Mouse (Mus musculus) ovary, postnatal 10 days (tissue): ENCODE data around the gene Atp13a1.
A peak's percentile ranks its signal among the peaks of the same experiment; 100 is the strongest.

ENCODE experiments used
- DNase-seq: peaks from one replicate; pipeline ENCODE4 v3.0.0; 2022; ENCODE audit warnings: low spot score

Gene Atp13a1

DNA sequence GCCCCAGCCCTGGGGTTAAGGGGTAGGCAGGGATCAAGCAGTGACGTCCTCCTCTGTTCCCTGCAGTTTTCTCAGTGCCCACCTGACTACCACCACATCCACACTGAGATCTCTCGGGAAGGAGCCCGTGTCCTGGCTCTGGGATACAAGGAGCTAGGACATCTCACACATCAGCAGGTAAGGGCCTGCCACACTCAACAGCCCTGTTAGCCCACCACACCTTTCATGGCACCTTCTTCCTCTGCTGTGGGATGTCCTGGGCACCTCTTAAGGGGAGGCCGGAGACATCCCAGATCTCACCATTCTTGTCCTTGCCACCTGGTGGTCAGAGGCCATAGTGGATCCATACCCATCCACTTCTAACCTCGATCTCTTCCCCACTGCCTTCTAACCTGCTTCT lies 9.0 kb downstream of the Atp13a1 start:
- DNase-seq: no peak

DNA sequence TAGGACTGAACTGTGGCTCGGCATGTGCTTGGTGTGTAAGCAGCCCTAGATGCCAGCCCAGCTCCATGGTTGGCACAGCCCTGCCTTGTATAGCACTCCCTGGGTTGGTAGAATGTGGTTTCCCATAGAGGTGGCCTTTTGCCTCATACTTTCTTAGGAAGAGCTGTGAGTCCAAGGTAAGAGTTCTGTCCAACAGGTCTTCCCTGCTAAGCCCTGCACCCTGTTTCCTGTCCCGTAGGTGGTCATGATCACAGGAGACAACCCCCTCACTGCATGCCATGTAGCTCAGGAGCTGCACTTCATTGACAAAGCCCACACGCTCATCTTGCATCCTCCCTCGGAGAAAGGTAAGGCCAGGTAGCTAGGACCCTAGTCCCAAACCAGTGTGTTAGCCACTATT lies 10.8 kb downstream of the Atp13a1 start:
- no peak for DNase-seq

DNA sequence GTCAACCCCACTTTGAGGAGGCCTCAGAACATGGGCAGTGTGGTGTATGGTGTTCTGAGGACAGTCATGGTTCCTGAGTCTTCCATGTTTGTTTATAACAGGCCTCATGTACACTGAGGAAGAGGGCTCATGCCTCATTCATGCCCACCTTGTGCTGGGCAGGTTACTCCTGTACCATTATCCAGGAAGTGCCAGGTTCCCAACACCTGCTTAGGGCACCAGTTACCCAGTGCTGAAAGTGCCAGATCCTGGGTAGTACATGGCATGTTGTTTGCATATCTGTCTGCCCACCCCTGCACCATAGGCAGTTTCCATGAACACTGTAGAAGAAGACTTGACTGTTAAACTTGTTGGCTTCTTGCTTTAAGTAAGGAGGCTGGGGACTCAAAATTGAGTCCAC lies 11.3 kb downstream of the Atp13a1 start:
- DNase-seq: no peak

DNA sequence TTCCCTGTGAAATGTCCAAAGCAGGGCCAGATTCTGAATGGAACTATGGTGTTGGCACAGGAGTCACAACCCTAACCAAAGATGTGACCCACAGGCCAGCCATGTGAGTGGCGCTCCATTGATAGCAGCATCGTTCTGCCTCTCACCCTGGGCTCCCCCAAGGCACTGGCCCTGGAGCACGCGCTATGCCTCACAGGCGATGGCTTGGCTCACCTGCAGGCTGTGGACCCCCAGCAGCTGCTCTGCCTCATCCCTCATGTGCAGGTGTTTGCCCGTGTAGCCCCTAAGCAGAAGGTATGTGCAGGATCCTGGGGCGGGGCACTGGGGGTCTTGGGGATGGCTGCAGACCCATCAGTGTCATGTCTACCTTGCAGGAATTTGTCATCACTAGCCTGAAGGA lies 12.4 kb downstream of the Atp13a1 start:
- no peak for DNase-seq

DNA sequence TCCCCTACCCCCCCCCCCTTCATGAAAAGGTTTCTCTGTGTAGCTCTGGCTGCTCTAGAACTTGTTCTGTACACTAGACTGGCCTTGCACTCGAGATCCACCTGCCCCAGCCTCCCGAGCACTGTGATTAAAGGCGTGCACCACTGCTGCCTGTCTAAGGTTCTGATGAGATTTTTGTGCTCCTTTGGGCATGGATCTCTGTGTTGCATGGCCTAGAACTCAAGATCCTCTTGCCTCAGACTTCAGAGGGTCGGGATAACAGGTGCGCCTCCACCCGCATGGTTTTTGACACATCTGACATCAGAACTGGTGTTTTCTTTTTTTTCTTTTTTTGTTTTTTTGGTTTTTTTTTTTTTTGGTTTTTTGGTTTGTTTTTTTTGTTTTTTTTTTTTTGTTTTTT lies 13.6 kb downstream of the Atp13a1 start:
- DNase-seq: no peak

DNA sequence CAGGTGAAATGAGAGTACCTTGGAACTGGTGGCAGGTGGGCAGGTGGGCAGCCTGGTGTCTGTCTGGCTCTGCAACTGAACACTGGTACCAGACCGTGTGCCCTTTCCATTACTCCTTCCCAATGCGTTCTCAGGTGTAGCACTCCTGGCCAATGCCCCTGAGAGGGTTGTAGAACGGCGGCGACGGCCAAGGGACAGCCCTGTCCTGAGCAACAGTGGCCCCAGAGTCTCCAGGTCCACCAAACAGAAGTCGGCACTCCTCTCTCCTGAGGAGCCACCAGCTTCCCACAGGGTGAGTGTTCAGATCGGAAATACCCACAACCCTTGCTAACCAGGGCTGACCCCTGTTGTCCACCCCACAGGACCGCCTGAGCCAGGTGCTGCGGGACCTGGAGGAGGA lies 14.1 kb downstream of the Atp13a1 start:
- no peak for DNase-seq

DNA sequence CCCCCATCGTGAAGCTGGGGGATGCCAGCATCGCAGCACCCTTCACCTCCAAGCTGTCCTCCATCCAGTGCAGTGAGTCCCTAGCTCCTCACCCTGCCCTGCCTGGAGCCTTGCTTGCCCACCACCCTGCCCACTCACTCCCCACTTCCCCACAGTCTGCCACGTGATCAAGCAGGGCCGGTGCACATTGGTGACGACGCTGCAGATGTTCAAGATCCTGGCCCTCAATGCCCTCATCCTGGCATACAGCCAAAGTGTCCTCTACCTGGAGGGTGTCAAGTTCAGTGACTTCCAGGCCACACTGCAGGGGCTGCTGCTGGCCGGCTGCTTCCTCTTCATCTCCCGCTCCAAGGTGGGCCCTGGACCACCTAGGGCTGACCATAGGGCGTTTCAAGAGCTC lies 14.5 kb downstream of the Atp13a1 start:
- no peak for DNase-seq

DNA sequence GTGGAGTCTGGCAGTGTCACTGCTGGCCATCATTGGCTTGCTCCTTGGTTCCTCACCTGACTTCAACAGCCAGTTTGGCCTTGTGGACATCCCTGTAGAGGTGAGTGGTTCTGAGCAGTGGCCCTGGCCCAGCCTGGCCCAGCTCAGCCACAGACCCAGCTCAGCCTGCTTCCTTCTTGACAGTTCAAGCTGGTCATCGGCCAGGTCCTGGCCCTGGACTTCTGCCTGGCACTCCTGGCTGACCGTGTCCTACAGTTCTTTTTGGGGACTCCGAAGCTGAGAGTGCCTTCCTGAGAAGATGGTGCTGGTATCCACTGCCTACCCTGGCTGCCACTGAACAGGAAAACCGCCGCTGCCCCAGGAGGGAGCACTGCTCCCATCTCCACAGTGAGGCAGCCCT lies 16.3 kb downstream of the Atp13a1 start:
- no peak for DNase-seq

DNA sequence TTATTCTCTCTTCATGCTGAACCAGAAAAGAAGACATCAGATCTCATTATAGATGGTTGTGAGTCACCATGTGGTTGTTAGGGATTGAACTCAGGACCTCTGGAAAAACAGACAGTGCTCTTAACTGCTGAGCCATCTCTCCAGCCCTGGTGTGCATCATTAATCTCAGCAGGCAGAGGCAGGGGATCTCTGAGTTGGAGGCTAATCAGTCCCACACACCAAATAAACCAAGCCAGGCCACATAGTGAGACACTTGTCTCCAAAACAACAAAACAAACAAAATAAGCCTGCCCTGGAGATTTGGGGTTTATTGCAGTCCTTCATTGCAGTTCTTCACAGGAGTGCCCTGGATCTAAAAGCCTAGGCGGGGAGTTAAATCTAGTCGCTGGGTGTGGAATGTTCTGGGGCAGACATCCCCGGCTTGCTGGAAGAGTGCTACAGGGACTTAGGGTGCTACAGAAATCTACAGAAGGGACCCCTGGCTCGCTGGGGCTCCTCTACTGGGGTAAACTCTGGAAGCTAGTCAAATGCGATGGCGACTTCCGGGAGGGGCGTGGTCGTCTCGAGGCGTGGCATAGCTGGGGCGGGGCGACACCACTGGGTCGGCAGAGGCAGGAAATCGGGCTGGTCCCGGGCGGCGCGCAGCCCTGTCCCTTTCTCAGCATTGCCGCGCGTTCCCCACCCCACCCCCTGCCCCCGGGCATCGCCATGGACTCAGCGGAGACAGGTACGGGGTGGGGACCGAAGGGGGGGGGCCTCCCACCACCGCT lies 17.3 kb downstream of the Atp13a1 start, which contains the start of gene Gmip:
Gmip (plus strand) TSS at position 586 of the 770 bp plus-strand sequence.
- no peak for DNase-seq

DNA sequence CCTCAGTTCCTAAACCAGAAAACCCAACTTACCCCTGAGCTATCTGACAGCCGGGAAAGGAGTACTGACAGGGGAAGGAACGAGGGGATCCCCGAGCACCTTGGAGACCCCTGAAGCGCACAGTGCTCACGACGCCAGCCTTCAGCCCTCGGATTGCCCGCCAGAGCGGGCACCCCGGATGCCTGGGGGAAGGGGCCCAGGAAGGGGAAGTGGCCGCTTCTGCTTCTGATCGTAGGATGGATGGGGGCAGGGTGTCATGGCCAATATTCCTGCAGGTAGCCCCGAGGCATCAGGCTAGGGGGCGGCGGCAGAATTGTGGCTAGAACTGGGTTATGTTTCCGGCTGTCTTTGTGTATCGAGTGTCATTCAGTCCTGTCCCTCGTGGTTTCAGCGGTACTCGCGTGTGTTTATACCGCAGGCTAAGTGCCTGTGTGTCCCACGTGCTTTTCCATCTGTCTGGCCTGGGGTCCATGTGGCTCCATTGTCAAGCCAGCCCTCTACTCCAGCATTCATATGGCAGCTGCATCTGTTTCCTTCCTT lies 18.0 kb downstream of the Atp13a1 start:
- DNase-seq: no peak

DNA sequence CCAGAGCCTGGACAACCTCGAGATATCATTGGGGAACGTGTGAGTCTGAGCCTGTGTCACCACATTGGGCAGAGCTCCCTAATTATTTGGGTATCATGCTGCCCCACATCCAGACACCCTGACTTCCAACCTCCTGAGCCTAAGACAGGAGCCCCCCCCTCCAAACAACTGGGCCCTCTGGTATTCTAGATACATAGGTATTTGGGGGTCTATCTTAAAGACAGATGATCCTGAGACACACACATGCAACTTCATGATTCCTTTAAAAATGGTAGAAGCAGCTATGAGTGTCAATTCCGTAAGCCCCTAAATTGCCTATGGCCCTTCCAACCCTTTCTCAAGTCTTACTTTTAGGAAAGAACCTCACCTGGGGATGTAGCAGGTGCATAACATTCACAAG lies 18.9 kb downstream of the Atp13a1 start:
- no peak for DNase-seq

DNA sequence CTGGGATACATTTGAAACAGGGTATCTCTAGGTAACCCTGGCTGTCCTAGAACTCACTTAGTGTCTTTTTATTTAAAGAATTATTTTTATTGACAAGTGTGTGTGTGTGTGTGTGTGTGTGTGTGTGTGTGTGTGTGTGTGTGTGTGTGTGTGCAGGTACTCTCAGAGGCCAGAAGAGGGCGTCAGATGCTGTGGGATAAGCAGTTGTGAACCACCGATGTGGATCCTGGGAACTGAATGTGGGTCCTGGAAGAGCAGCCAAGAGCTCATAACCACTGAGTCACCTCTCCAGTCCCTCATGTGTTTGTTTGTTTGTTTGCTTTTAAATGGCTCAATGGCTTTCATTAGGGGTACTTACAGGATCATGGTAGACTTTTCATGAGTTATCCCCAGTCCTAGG lies 23.9 kb downstream of the Atp13a1 start:
- no peak for DNase-seq

DNA sequence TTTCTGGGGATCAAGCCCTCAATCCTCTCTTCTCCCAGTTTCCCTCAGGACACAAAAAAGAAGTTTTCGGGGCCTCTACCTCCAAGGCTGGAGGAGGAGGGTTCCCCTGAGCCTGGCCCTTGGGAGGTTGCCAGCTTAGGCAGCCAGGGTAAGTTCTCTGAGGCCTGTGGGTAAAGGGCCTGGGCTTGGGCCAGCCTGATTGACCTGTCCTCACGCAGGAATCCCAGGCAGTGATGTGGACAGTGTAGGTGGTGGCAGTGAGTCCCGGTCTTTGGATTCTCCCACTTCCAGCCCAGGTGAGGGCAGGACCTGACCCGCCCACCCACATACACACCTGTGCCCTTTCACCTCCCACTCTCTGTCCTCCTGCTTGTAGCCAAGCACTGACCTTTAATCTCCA lies 24.4 kb downstream of the Atp13a1 start:
- no peak for DNase-seq

DNA sequence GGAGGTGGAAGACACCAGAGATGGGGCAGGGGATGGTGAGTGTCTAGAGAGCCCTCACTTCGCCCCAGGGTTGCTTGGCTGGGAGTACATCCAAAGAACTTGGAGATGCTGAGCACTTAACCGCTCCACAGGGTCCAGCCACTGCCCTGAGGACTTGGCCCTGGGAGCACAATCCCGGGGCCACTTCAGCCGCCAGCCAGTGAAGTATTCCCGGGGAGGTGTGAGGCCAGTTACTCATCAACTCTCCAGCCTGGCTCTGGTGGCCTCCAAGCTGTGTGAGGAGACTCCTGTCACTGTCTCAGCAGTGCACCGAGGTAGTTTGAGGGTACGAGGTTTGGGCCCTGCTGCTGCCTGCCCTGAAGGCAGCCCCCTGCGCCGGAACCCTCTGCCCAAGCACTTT lies 29.5 kb downstream of the Atp13a1 start:
- no peak for DNase-seq

DNA sequence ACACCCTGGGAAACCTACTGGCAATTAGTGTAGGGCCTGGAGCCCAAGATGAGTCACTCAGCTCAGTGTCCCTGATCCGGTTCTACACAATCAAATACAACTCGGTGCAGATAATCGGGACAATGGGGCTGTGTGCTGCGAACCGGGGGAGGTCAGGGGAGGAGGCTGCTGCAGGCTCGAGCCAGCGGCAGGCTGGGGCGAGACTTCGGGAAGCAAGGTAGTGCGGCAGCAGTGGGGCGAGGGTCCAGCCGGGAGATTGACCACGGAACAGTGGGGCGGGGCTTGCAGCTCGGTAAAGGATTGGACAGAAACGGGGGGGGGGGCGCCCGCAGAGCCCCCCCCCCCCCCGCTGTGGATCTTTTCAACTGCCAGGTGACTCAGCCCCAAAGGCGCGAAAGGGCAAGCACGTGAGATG lies 31.0 kb downstream of the Atp13a1 start:
- DNase-seq: no peak

DNA sequence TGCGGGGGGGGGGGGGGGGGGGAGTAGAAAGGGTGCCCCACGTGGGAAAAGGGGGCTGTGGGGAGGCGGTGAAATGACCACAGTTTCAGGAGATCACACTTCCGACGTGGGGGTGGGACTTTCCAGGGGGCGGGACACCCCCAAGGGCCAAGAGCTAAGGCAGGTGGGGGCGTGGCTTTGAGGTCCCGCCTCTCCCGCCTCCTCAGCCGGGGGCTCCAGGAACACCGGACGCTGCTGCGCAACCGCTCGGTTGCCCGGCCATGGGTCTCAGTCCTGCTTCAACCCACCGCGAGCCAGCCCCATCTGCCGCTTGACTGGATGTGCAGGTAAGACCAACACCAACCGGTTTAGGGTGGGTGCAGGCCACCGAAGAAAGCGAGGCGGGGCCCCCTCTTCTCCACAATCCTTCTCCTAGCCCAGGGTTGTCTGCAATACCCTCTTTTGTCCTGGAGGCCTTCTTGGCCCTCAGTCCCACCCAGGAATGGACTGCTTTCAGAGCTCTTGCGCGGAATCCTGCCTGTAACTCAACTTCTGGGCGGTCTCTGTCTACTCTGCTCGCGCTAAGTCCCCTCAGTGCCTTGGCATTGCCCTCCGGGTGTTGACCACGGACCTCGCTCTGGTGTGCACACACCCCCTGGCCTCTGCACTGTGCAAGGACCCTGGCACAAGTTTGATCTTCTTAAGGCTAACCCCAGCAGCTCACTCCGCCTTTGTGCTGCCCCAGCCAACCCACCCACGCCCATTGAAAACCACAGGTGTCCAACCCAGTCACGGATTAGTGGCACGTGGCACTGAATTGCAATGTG lies 31.6 kb downstream of the Atp13a1 start, which contains the start of gene Lpar2:
Lpar2 (plus strand) TSS at position 44 of the 806 bp plus-strand sequence.
- DNase-seq: no peak

DNA sequence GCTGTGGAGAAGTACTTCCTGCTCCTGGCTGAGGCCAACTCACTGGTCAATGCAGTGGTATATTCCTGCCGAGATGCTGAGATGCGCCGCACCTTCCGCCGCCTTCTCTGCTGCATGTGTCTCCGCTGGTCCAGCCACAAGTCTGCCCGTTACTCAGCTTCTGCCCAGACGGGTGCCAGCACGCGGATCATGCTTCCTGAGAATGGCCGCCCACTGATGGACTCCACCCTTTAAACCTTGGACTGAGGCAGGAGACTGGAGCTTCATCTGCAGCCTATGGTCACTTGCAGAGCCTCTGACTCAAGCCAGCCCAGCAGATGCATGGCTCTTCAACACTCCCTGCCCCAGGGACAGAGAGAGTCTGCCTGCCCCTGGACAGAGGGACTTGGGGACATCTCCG lies 35.4 kb downstream of the Atp13a1 start:
- no peak for DNase-seq

DNA sequence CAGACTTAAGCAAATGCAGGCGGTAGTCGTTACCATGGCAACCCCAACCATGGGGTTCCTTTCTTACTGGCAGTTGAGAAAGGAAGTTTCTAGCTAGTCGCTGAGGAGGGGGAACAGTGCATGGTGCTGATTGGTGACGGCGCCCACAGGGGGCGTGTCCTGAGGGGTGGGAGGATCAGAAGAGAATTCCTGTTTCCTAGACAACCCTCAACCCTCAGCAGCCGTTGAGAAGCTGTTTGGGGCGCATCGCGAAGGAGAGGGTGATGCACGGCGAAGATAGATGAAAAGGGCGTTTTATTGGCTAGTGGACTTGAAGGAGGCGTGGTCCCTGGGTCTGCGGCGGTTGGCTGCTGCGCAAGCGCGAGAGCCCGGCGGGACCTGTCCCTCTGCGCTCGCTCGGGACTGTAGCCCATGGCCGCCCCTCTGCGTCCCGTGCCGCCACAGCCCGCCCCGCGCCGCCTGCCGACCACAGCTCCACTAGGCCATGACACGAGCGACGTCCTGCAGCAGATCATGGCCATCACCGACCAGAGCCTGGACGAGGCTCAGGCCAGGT lies 41.4 kb downstream of the Atp13a1 start, which contains the start of gene Pbx4:
Pbx4 (plus strand) TSS at position 194 of the 556 bp plus-strand sequence.
- peak; percentile 52 for DNase-seq

DNA sequence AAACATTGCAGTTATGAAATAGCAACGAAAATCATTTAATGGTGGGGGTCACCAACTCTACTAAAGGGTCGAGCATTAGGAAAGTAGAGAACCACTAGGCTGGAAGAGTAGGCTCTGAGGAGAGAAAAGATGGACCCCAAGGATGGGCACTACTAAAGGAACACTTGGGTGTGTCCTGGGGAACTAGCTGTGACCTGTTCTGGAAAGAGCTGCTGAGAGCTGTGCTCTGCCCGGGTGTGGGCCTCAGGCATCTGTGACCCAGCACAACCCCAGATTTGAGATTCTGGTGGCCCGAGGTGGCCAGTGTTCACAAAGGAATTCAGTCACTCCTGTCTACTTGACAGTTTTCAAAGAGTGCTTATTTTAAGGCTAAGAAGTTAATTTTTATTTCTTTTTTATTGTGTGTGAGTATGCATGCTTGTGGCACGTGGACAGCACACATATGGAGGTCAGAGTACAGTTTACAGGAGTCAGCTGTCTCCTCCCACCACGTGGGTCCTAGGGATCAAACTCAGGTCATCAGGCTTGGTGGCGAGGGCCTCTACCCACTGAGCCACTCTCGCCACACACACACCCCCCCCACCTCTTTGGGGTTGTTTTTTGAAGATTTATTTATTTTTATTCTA lies 46.2 kb downstream of the Atp13a1 start:
- DNase-seq: no peak

DNA sequence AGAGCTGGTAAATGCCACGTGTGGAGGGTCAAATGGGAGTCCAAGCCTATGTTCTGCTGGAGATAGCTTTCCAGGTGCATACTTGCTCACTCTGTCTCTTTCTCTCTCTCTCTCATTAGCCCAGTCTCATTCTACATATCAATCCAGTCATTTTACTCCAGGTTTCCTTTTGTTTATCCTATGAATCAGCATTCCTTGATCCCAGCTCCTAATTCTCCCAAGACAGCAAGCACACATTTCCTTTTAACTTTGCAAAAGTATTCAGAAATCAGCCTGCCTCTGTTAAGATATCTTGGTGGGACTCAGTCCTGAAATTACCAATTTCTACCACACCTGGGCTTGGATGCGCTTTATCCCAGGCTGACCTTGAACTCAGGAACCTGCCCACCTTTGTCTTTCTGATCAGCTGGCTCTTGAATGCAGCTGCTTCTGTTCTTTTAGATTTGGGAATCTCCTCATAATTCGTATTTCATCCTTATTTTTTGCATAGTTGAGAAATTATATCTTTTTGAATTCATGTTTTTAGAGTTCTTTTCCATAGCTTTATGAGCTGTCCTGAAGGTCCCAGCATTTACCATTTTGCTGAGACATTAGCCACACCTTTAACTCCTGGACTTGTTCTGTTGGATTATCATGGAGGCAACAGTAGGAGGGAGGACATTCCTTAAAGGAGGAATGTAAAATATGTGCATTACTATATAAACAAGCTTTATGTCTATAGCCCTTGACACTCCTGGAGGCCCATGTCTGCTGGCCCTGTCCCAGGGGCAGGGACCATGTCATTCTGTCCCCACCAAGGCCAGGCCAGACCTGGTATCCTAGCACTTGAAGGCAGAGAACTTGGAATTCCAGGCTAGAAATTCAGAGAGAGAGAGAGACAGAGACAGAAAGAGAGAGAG lies 56.5 kb downstream of the Atp13a1 start:
- no peak for DNase-seq

DNA sequence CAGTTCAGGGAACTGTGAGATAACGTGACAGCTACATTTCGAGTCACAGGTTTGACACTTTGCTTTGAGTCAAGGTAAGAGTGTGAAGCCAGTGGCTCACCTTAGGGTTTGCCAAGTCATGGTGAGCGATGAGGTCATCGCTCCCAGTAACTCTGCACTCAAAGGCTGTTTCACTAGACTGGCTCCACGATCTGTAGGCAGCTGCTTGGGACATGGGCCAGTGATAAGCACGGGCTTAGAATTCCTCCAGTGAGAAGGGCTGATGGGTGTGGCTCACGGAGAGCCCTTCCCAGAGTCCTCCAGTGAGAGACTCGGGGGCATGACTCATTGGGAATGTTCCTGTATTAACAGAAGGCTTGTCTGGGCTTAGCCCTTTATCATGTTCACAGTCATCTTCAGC lies 58.0 kb downstream of the Atp13a1 start:
- no peak for DNase-seq
